Mouse (Mus musculus): Measurements from ENCODE around the gene Eml4. TPM values are rescaled to one million over a fixed set of nuclear protein-coding genes. Genes with fewer than 3 reads are reported as not detected.

Gene Eml4
- total RNA-seq (2021), result 10 to 100 TPM; 24.1 to 24.4 TPM
- long read RNA-seq, full-length matches to known transcripts, result 27 of 49 reads
- long read RNA-seq, partial matches to known transcripts, result 2 of 49 reads
- long read RNA-seq, other reads (novel, unspliced or antisense), result 20 of 49 reads

- DNase-seq (ENCODE audit: low spot score in 2 of 2), result peak; percentile 88 to 96
These were observed at the start of gene Eml4 for GRCm38 (mm10) chr17:83350379-83351091. TSS of gene Eml4 (plus strand) at chr17:83350931.

- no peak for DNase-seq (ENCODE audit: low spot score in 2 of 2)
These were observed 49.3 kb upstream of the Eml4 start for GRCm38 (mm10) chr17:83301433-83301832.

GRCm38 (mm10) chr17:83304089-83304822 lies 46.5 kb upstream of the Eml4 start:
- DNase-seq (ENCODE audit: low spot score in 2 of 2), result no peak

- no peak for DNase-seq (ENCODE audit: low spot score in 2 of 2)
These were observed 43.6 kb upstream of the Eml4 start for GRCm38 (mm10) chr17:83306964-83307640.

- no peak for DNase-seq (ENCODE audit: low spot score in 2 of 2)
These were observed 43.0 kb upstream of the Eml4 start for GRCm38 (mm10) chr17:83307641-83308296.

GRCm38 (mm10) chr17:83308451-83308850 lies 42.3 kb upstream of the Eml4 start:
- DNase-seq (ENCODE audit: low spot score in 2 of 2), result no peak

GRCm38 (mm10) chr17:83309243-83309642 lies 41.5 kb upstream of the Eml4 start:
- DNase-seq (ENCODE audit: low spot score in 2 of 2), result no peak

GRCm38 (mm10) chr17:83311806-83312205 lies 38.9 kb upstream of the Eml4 start:
- no peak for DNase-seq (ENCODE audit: low spot score in 2 of 2)

- DNase-seq (ENCODE audit: low spot score in 2 of 2), result peak in 1 of 2 experiments; percentile 19
These were observed 38.4 kb upstream of the Eml4 start for GRCm38 (mm10) chr17:83312244-83312918.

- no peak for DNase-seq (ENCODE audit: low spot score in 2 of 2)
These were observed 37.6 kb upstream of the Eml4 start for GRCm38 (mm10) chr17:83313046-83313689.

- no peak for DNase-seq (ENCODE audit: low spot score in 2 of 2)
These were observed 35.3 kb upstream of the Eml4 start for GRCm38 (mm10) chr17:83315476-83315875.

- DNase-seq (ENCODE audit: low spot score in 2 of 2), result peak; percentile 53 to 75
These were observed 28.0 kb upstream of the Eml4 start for GRCm38 (mm10) chr17:83322621-83323335.

GRCm38 (mm10) chr17:83323410-83324268 lies 27.1 kb upstream of the Eml4 start:
- no peak for DNase-seq (ENCODE audit: low spot score in 2 of 2)

GRCm38 (mm10) chr17:83324269-83324616 lies 26.5 kb upstream of the Eml4 start:
- DNase-seq (ENCODE audit: low spot score in 2 of 2), result peak in 1 of 2 experiments; percentile 38

GRCm38 (mm10) chr17:83335183-83335584 lies 15.5 kb upstream of the Eml4 start:
- no peak for DNase-seq (ENCODE audit: low spot score in 2 of 2)

GRCm38 (mm10) chr17:83337051-83337898 lies 13.5 kb upstream of the Eml4 start:
- no peak for DNase-seq (ENCODE audit: low spot score in 2 of 2)

GRCm38 (mm10) chr17:83339368-83340085 lies 11.2 kb upstream of the Eml4 start:
- DNase-seq (ENCODE audit: low spot score in 2 of 2), result no peak

Measured in layer of hippocampus, adult 18-20 months (tissue).